ENCODE assay signal across 29 mouse cellular contexts in the genomic region with DNA sequence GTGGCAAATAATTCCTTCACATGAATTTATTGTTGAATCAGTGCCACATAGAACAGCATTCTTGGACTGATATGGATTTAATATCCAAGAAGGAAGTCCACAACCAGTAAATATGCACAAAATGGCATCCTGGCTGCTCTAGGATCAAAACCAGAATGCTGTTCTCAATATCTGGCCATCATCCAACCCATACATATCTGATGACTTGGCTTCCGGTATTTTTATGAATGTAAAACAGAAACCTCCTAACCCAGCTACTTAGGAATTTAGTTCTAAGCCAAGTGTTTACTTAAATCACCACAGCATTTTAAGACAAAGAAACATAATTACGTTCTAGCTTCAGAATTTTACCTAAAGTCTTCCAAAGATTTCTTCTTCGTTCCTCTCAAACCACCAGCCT. TPM values are rescaled to one million over a fixed set of nuclear protein-coding genes. Genes with fewer than 3 reads are reported as not detected.
"Had no signal": no experiment of that assay in that cellular context is flagged by ENCODE, and none has a peak within 500 bp of the region (broad histone marks: within the 10 kb centered on the region; RNA-seq: fewer than 3 reads in every experiment).

No protein-coding gene starts in this region.

- H3K4me2 ChIP-seq: heart, embryonic 13.5 days; heart, embryonic 15.5 days; hindbrain, embryonic 13.5 days; hindbrain, embryonic 15.5 days; limb, embryonic 13.5 days; limb, embryonic 15.5 days; liver, embryonic 12.5 days had no signal

- H3K27ac ChIP-seq: heart, embryonic 10.5 days; heart, embryonic 13.5 days; heart, embryonic 15.5 days; hindbrain, embryonic 13.5 days; hindbrain, embryonic 15.5 days; hindbrain, postnatal 0 days; limb, embryonic 13.5 days; limb, embryonic 15.5 days; liver, embryonic 12.5 days had no signal

- H3K27me3 ChIP-seq: heart, embryonic 13.5 days; heart, embryonic 15.5 days; hindbrain, embryonic 13.5 days; hindbrain, embryonic 15.5 days; limb, embryonic 13.5 days; limb, embryonic 15.5 days; liver, embryonic 12.5 days had no signal

- H3K36me3 ChIP-seq: heart, embryonic 10.5 days; heart, embryonic 13.5 days; heart, embryonic 15.5 days; hindbrain, embryonic 13.5 days; hindbrain, embryonic 15.5 days; limb, embryonic 13.5 days; limb, embryonic 15.5 days; liver, embryonic 12.5 days had no signal

- DNase-seq: gastrocnemius, postnatal 14 days; gastrocnemius, postnatal 36 days; heart, adult 18-20 months; heart, postnatal 14 days; heart, postnatal 36 days; kidney, adult 11 months; kidney, adult 2 months; kidney, postnatal 14 days; kidney, postnatal 36 days; layer of hippocampus, adult 9-11 months; layer of hippocampus, postnatal 36 days; left cerebral cortex, postnatal 4 days had no signal

- H3K9me3 ChIP-seq: heart, embryonic 10.5 days; heart, embryonic 13.5 days; heart, embryonic 15.5 days; hindbrain, embryonic 13.5 days; hindbrain, embryonic 15.5 days; limb, embryonic 13.5 days; limb, embryonic 15.5 days; liver, embryonic 12.5 days had no signal

- H3K9ac ChIP-seq: heart, embryonic 13.5 days; heart, embryonic 15.5 days; hindbrain, embryonic 13.5 days; hindbrain, embryonic 15.5 days; limb, embryonic 13.5 days; limb, embryonic 15.5 days; liver, embryonic 12.5 days had no signal

- ATAC-seq: hindbrain, postnatal 0 days; intestine, embryonic 16.5 days; liver, embryonic 12.5 days had no signal

- H3K4me3 ChIP-seq: heart, embryonic 10.5 days; heart, embryonic 13.5 days; heart, embryonic 15.5 days; hindbrain, embryonic 13.5 days; hindbrain, embryonic 15.5 days; limb, embryonic 13.5 days; limb, embryonic 15.5 days; liver, embryonic 12.5 days had no signal

- H3K4me1 ChIP-seq: heart, embryonic 10.5 days; heart, embryonic 15.5 days; hindbrain, embryonic 15.5 days; liver, embryonic 12.5 days had no signal

RNA-seq across cellular contexts. Expression of gene Opn5, which starts 31.0 kb away (rescaled TPM):
- polyA plus RNA-seq: gonadal fat pad, adult 2 months; heart, embryonic 10.5 days; heart, embryonic 13.5 days; heart, embryonic 15.5 days; heart, postnatal 0 days; hindbrain, embryonic 11.5 days; hindbrain, embryonic 13.5 days; hindbrain, postnatal 0 days; intestine, embryonic 14.5 days; intestine, embryonic 16.5 days; kidney, adult 2 months; large intestine, adult 2 months; limb, embryonic 11.5 days; limb, embryonic 13.5 days; limb, embryonic 15.5 days; liver, adult 2 months; liver, embryonic 12.5 days had no signal
